Mouse (Mus musculus): Measurements from ENCODE around the gene Olfr901. TPM values are rescaled to one million over a fixed set of nuclear protein-coding genes. Genes with fewer than 3 reads are reported as not detected.

Olfr901 gene
- polyA plus RNA-seq, 2 experiments, result not detected

DNA sequence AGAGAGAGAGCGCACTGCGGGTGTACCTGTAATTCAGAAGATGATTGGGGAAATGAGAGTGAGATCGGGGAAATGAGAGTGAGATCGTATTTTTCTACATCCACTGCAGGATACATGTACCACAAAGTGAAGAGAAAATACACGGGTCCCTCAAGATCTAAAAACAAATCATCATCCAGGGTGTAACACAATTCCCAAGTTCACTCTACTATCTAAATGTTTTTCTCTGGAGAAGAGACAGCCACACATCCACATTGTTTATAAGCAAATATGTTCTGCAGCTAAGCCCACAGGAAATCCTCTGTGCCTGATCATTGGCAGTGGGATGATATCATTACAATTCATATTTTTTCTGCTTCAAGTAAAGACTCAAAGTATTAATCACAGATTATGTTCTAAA lies 18.1 kb downstream of the Olfr901 start, which contains the start of gene Olfr902:
Olfr902 (plus strand) TSS at position 301 of the 400 bp plus-strand sequence.
- WGBS (ENCODE audit: insufficient replicate concordance), result 70% methylated on average over 5 of the region's 5 CpGs
- DNase-seq (ENCODE audit: low read depth in 3 of 3, low spot score in 3 of 3) (no peak), ATAC-seq (ENCODE audit: insufficient read depth) (no peak)
- no peaks in the 10 kb centered on the region for H3K36me3 ChIP-seq (replicated peaks; ENCODE audit: control insufficient read depth, insufficient read depth, low read depth)
- H3K4me1 ChIP-seq (replicated peaks; ENCODE audit: control insufficient read depth in 2 of 2, insufficient read depth in 2 of 2, low read length in 1 of 2), result no peaks in the 10 kb centered on the region
- H3K4me3 ChIP-seq (ENCODE audit: insufficient read depth in 1 of 2, low read depth in 2 of 2, low read length in 2 of 2), result no peak within 1 kb of the TSS
- no peak within 1 kb of the TSS for H3K27ac ChIP-seq
- no peak within 1 kb of the TSS for H3K4me2 ChIP-seq (ENCODE audit: low read depth)
- H3K9me3 ChIP-seq (ENCODE audit: control insufficient read depth, low read length), result no peaks in the 10 kb centered on the region
- no peak within 1 kb of the TSS for H3K9ac ChIP-seq (replicated peaks)
- TF ChIP-seq EP300 (IDR thresholded peaks at IDR 0.05; ENCODE audit: low read depth) (no peak), CTCF (IDR thresholded peaks at IDR 0.05; ENCODE audit: low read depth) (no peak)
- H3K27me3 ChIP-seq (ENCODE audit: control insufficient read depth, insufficient read depth, low read length), result no peaks in the 10 kb centered on the region

DNA sequence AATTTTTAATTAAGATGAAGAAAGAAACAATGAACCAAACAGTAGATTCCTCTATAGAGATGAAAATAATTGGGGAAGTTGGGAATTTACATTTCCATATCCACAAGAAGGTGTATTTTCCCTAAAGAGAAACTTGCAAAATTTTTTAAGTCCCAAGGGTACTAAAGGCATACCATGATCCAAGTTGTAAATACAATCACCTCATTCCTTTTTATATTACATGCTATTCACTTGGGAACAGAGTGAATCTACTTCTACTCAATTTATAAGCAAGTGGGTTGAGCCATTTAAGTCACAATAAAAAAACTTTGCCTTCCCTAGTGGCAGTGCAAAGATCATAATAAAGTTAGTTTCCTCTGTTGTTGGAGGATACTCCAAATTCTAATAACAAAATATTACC lies 33.6 kb downstream of the Olfr901 start, which contains the start of gene Olfr904:
Olfr904 (plus strand) TSS at position 301 of the 400 bp plus-strand sequence.
- no peak within 1 kb of the TSS for H3K27ac ChIP-seq
- ATAC-seq (ENCODE audit: insufficient read depth), result no peak
- H3K36me3 ChIP-seq (replicated peaks; ENCODE audit: control insufficient read depth, insufficient read depth, low read depth), result no peaks in the 10 kb centered on the region
- H3K9ac ChIP-seq (replicated peaks), result no peak within 1 kb of the TSS
- H3K4me3 ChIP-seq (ENCODE audit: insufficient read depth in 1 of 2, low read depth in 2 of 2, low read length in 2 of 2), result no peak within 1 kb of the TSS
- no peak for DNase-seq (ENCODE audit: low read depth in 3 of 3, low spot score in 3 of 3)
- H3K27me3 ChIP-seq (ENCODE audit: control insufficient read depth, insufficient read depth, low read length), result no peaks in the 10 kb centered on the region
- H3K4me1 ChIP-seq (replicated peaks; ENCODE audit: control insufficient read depth in 2 of 2, insufficient read depth in 2 of 2, low read length in 1 of 2), result no peaks in the 10 kb centered on the region
- no peak within 1 kb of the TSS for H3K4me2 ChIP-seq (ENCODE audit: low read depth)
- no peaks in the 10 kb centered on the region for H3K9me3 ChIP-seq (ENCODE audit: control insufficient read depth, low read length)
- TF ChIP-seq CTCF (IDR thresholded peaks at IDR 0.05; ENCODE audit: low read depth), result no peak
- no peak for TF ChIP-seq EP300 (IDR thresholded peaks at IDR 0.05; ENCODE audit: low read depth)

DNA sequence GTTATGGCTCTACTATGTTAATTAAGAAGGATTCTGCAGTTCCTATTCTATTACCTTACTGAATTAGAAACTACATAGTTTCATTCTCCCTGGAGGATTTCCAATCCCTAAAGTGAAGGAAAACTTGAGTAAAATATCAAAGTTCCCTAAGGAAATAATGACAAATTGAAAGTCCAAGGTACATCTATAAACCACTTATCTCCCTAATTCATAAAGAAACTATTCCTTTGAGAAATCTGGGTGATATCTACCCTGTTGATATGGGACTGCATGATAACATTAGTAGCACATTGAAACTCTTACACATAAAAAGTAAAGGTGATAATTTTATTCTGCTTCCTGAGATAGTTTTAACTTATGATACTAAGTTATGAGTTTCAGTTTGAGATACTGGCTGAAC lies 41.6 kb downstream of the Olfr901 start, which contains the start of gene Olfr905:
Olfr905 (plus strand) TSS at position 301 of the 400 bp plus-strand sequence.
- TF ChIP-seq EP300 (IDR thresholded peaks at IDR 0.05; ENCODE audit: low read depth), result no peak
- TF ChIP-seq CTCF (IDR thresholded peaks at IDR 0.05; ENCODE audit: low read depth), result no peak
- DNase-seq (ENCODE audit: low read depth in 3 of 3, low spot score in 3 of 3) (no peak), ATAC-seq (ENCODE audit: insufficient read depth) (no peak)
- Histone ChIP-seq H3K9ac (replicated peaks) (no peak within 1 kb of the TSS), H3K4me2 (ENCODE audit: low read depth) (no peak within 1 kb of the TSS), H3K36me3 (replicated peaks; ENCODE audit: control insufficient read depth, insufficient read depth, low read depth) (no peaks in the 10 kb centered on the region), H3K27ac (no peak within 1 kb of the TSS), H3K27me3 (ENCODE audit: control insufficient read depth, insufficient read depth, low read length) (no peaks in the 10 kb centered on the region), H3K4me3 (ENCODE audit: insufficient read depth in 1 of 2, low read depth in 2 of 2, low read length in 2 of 2) (no peak within 1 kb of the TSS), H3K9me3 (ENCODE audit: control insufficient read depth, low read length) (no peaks in the 10 kb centered on the region), H3K4me1 (replicated peaks; ENCODE audit: control insufficient read depth in 2 of 2, insufficient read depth in 2 of 2, low read length in 1 of 2) (no peaks in the 10 kb centered on the region)

Other genes with a start within 250 kb of the Olfr901 start
- not detected in 2 replicates for gene Olfr891, start 248.6 kb upstream of the Olfr901 start, polyA plus RNA-seq (2012; rRNA removed)
- gene Olfr891, start 248.6 kb upstream of the Olfr901 start, polyA plus RNA-seq (2014; fragmentation: Nextera tagmentation; extraction: Ambion mirVana), result not detected in 2 replicates
- gene Olfr893, start 221.1 kb upstream of the Olfr901 start, polyA plus RNA-seq (2012; rRNA removed), result not detected in 2 replicates
- not detected in 2 replicates for gene Olfr893, start 221.1 kb upstream of the Olfr901 start, polyA plus RNA-seq (2014; fragmentation: Nextera tagmentation; extraction: Ambion mirVana)
- not detected in 2 replicates for gene Olfr894, start 211.4 kb upstream of the Olfr901 start, polyA plus RNA-seq (2012; rRNA removed)
- not detected in 2 replicates for gene Olfr894, start 211.4 kb upstream of the Olfr901 start, polyA plus RNA-seq (2014; fragmentation: Nextera tagmentation; extraction: Ambion mirVana)
- gene Olfr143, start 176.7 kb upstream of the Olfr901 start, polyA plus RNA-seq (2012; rRNA removed), result not detected in 2 replicates
- gene Olfr143, start 176.7 kb upstream of the Olfr901 start, polyA plus RNA-seq (2014; fragmentation: Nextera tagmentation; extraction: Ambion mirVana), result not detected in 2 replicates
- gene Olfr895, start 161.6 kb upstream of the Olfr901 start, polyA plus RNA-seq (2012; rRNA removed), result not detected in 2 replicates
- not detected in 2 replicates for gene Olfr895, start 161.6 kb upstream of the Olfr901 start, polyA plus RNA-seq (2014; fragmentation: Nextera tagmentation; extraction: Ambion mirVana)
- not detected in 2 replicates for gene Olfr896-ps1, start 138.3 kb upstream of the Olfr901 start, polyA plus RNA-seq (2012; rRNA removed)
- gene Olfr896-ps1, start 138.3 kb upstream of the Olfr901 start, polyA plus RNA-seq (2014; fragmentation: Nextera tagmentation; extraction: Ambion mirVana), result not detected in 2 replicates
- gene Olfr25, start 100.4 kb upstream of the Olfr901 start, polyA plus RNA-seq (2012; rRNA removed), result not detected in 2 replicates
- not detected in 2 replicates for gene Olfr25, start 100.4 kb upstream of the Olfr901 start, polyA plus RNA-seq (2014; fragmentation: Nextera tagmentation; extraction: Ambion mirVana)
- gene Olfr898, start 81.0 kb upstream of the Olfr901 start, polyA plus RNA-seq (2012; rRNA removed), result not detected in 2 replicates
- not detected in 2 replicates for gene Olfr898, start 81.0 kb upstream of the Olfr901 start, polyA plus RNA-seq (2014; fragmentation: Nextera tagmentation; extraction: Ambion mirVana)
- gene Olfr250, start 62.6 kb upstream of the Olfr901 start, polyA plus RNA-seq (2012; rRNA removed), result not detected in 2 replicates
- gene Olfr250, start 62.6 kb upstream of the Olfr901 start, polyA plus RNA-seq (2014; fragmentation: Nextera tagmentation; extraction: Ambion mirVana), result not detected in 2 replicates
- not detected in 2 replicates for gene Olfr251, start 52.4 kb upstream of the Olfr901 start, polyA plus RNA-seq (2012; rRNA removed)
- not detected in 2 replicates for gene Olfr251, start 52.4 kb upstream of the Olfr901 start, polyA plus RNA-seq (2014; fragmentation: Nextera tagmentation; extraction: Ambion mirVana)
- not detected in 2 replicates for gene Olfr147, start 27.8 kb upstream of the Olfr901 start, polyA plus RNA-seq (2012; rRNA removed)
- gene Olfr147, start 27.8 kb upstream of the Olfr901 start, polyA plus RNA-seq (2014; fragmentation: Nextera tagmentation; extraction: Ambion mirVana), result not detected in 2 replicates
- gene Olfr902, start 18.2 kb downstream of the Olfr901 start, polyA plus RNA-seq (2012; rRNA removed), result not detected in 2 replicates
- gene Olfr902, start 18.2 kb downstream of the Olfr901 start, polyA plus RNA-seq (2014; fragmentation: Nextera tagmentation; extraction: Ambion mirVana), result not detected in 2 replicates
- not detected in 2 replicates for gene Olfr904, start 33.7 kb downstream of the Olfr901 start, polyA plus RNA-seq (2012; rRNA removed)
- gene Olfr904, start 33.7 kb downstream of the Olfr901 start, polyA plus RNA-seq (2014; fragmentation: Nextera tagmentation; extraction: Ambion mirVana), result not detected in 2 replicates
- not detected in 2 replicates for gene Olfr905, start 41.7 kb downstream of the Olfr901 start, polyA plus RNA-seq (2012; rRNA removed)
- gene Olfr905, start 41.7 kb downstream of the Olfr901 start, polyA plus RNA-seq (2014; fragmentation: Nextera tagmentation; extraction: Ambion mirVana), result not detected in 2 replicates
- gene Olfr906, start 57.6 kb downstream of the Olfr901 start, polyA plus RNA-seq (2012; rRNA removed), result not detected in 2 replicates
- not detected in 2 replicates for gene Olfr906, start 57.6 kb downstream of the Olfr901 start, polyA plus RNA-seq (2014; fragmentation: Nextera tagmentation; extraction: Ambion mirVana)
- gene Olfr907, start 66.3 kb downstream of the Olfr901 start, polyA plus RNA-seq (2012; rRNA removed), result not detected in 2 replicates
- not detected in 2 replicates for gene Olfr907, start 66.3 kb downstream of the Olfr901 start, polyA plus RNA-seq (2014; fragmentation: Nextera tagmentation; extraction: Ambion mirVana)
- not detected in 2 replicates for gene Olfr911-ps1, start 92.1 kb downstream of the Olfr901 start, polyA plus RNA-seq (2012; rRNA removed)
- not detected in 2 replicates for gene Olfr911-ps1, start 92.1 kb downstream of the Olfr901 start, polyA plus RNA-seq (2014; fragmentation: Nextera tagmentation; extraction: Ambion mirVana)
- not detected in 2 replicates for gene Olfr910, start 108.4 kb downstream of the Olfr901 start, polyA plus RNA-seq (2012; rRNA removed)
- not detected in 2 replicates for gene Olfr910, start 108.4 kb downstream of the Olfr901 start, polyA plus RNA-seq (2014; fragmentation: Nextera tagmentation; extraction: Ambion mirVana)
- gene Olfr912, start 150.7 kb downstream of the Olfr901 start, polyA plus RNA-seq (2012; rRNA removed), result not detected in 2 replicates
- not detected in 2 replicates for gene Olfr912, start 150.7 kb downstream of the Olfr901 start, polyA plus RNA-seq (2014; fragmentation: Nextera tagmentation; extraction: Ambion mirVana)
- gene Olfr913, start 163.3 kb downstream of the Olfr901 start, polyA plus RNA-seq (2012; rRNA removed), result not detected in 2 replicates
- not detected in 2 replicates for gene Olfr913, start 163.3 kb downstream of the Olfr901 start, polyA plus RNA-seq (2014; fragmentation: Nextera tagmentation; extraction: Ambion mirVana)
- gene Olfr914, start 175.6 kb downstream of the Olfr901 start, polyA plus RNA-seq (2012; rRNA removed), result not detected in 2 replicates
- not detected in 2 replicates for gene Olfr914, start 175.6 kb downstream of the Olfr901 start, polyA plus RNA-seq (2014; fragmentation: Nextera tagmentation; extraction: Ambion mirVana)
- not detected in 2 replicates for gene Olfr916, start 230.4 kb downstream of the Olfr901 start, polyA plus RNA-seq (2012; rRNA removed)
- gene Olfr916, start 230.4 kb downstream of the Olfr901 start, polyA plus RNA-seq (2014; fragmentation: Nextera tagmentation; extraction: Ambion mirVana), result not detected in 2 replicates
- gene Olfr917, start 236.4 kb downstream of the Olfr901 start, polyA plus RNA-seq (2012; rRNA removed), result not detected in 2 replicates
- not detected in 2 replicates for gene Olfr917, start 236.4 kb downstream of the Olfr901 start, polyA plus RNA-seq (2014; fragmentation: Nextera tagmentation; extraction: Ambion mirVana)
- gene Olfr918, start 245.1 kb downstream of the Olfr901 start, polyA plus RNA-seq (2012; rRNA removed), result not detected in 2 replicates
- not detected in 2 replicates for gene Olfr918, start 245.1 kb downstream of the Olfr901 start, polyA plus RNA-seq (2014; fragmentation: Nextera tagmentation; extraction: Ambion mirVana)

All from liver, embryonic 14.5 days (tissue).